Mouse (Mus musculus): ENCODE data around the gene Cdkn1b. TPM values are rescaled to one million over a fixed set of nuclear protein-coding genes. Genes with fewer than 3 reads are reported as not detected.

Cdkn1b gene
- polyA plus RNA-seq, 1 experiment from 2014 or later: 19.3 TPM

DNA sequence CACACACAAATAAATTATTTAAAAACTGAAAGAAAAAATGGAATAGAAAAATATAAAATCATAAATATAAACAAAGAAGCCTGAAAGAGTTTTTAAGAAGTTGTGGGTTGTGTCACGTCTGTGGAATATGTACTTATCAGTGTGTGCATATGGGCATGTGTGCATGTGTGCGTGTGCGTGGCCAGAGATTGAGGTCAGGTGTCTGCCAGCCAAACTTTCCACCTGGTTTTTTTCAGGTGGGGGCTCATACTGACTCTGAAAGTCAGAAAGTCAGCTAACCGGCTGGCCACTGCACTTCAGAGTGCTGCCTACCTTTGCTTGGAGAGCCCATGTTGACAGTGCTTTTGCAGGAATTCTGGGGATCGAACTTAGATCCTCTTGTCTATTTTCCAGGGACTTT is 14.1 kb downstream of the Cdkn1b start:
- H3K27ac ChIP-seq: no peak overlapping the region
- H3K36me3 ChIP-seq: no peaks in the 10 kb centered on the region
- 81% methylated on average over 5 of the region's 5 CpGs for WGBS
- no peak for ATAC-seq (ENCODE audit: borderline replicate concordance, extremely low read depth, low FRiP score, low TSS enrichment)
- H3K4me1 ChIP-seq: peaks cover 25% of the 10 kb centered on the region
- H3K9me3 ChIP-seq: no peaks in the 10 kb centered on the region
- no peaks in the 10 kb centered on the region for H3K27me3 ChIP-seq
- H3K4me3 ChIP-seq: no peak overlapping the region
- H3K9ac ChIP-seq: no peak overlapping the region
- H3K4me2 ChIP-seq: no peak overlapping the region

DNA sequence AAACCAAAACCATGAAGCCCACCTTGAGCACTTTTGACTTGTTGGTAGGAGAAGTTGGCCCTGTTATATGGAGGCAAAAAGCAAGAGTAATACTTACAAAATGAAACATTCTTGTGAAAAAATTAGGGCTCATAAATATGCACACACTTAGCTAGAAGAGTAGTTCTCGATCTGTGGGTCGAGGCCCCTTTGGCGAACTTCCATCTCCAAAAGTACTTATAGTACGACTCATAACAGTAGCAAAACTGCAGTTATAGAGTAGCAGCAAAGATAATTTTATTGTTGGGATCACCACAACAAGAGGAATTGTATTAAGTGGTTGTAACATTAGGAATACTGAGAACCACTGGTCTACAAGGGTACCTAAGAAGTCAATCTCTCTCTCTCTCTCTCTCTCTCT is 19.6 kb downstream of the Cdkn1b start:
- ATAC-seq (ENCODE audit: borderline replicate concordance, extremely low read depth, low FRiP score, low TSS enrichment): no peak
- no peaks in the 10 kb centered on the region for H3K4me1 ChIP-seq
- no peak overlapping the region for H3K4me3 ChIP-seq
- peaks cover 17% of the 10 kb centered on the region; the same call in 1 of the 2 replicates for H3K36me3 ChIP-seq
- H3K4me2 ChIP-seq: no peak overlapping the region
- no peak overlapping the region for H3K9ac ChIP-seq
- WGBS: 61% methylated on average over 4 of the region's 4 CpGs
- no peak overlapping the region for H3K27ac ChIP-seq
- no peaks in the 10 kb centered on the region for H3K27me3 ChIP-seq
- H3K9me3 ChIP-seq: no peaks in the 10 kb centered on the region

DNA sequence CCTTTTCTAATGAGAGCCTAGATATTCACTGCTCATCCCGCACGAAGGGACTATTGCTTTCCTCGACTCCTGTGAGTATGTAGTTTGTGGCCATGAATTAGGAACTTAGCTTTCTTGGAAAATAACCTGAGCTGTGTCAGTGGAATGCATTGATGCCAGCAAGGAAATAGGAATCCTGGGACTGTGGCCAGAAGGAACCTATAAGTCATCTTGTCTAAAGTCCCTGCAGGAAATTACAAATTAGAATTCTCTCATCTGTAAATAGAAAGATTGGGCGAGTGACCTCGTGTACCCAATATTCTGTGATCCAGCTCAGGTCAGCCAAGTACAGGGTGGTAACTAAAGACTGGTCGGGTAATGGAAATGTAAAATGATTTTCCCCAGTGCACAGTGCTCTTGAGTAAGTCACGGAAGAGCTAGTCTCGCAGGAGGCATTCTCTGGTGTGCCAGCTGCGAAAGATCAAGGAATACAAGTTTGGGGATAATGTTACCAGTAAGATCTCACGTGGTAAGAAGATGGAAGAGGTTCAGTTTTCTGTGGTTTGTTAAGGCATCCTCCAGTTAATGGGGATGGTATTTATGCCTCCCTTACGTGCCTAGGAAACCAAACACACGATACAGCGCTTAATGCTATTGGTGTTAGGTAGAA is 23.7 kb downstream of the Cdkn1b start:
- no peak for ATAC-seq (ENCODE audit: borderline replicate concordance, extremely low read depth, low FRiP score, low TSS enrichment)
- no peak overlapping the region for H3K9ac ChIP-seq
- H3K27ac ChIP-seq: no peak overlapping the region
- H3K4me3 ChIP-seq: no peak overlapping the region
- no peaks in the 10 kb centered on the region for H3K27me3 ChIP-seq
- WGBS: 72% methylated on average over 13 of the region's 13 CpGs
- 0 out of 2 replicates have a peak, but pooled peaks cover 4% of the 10 kb centered on the region for H3K4me1 ChIP-seq
- H3K4me2 ChIP-seq: no peak overlapping the region
- peaks cover 17% of the 10 kb centered on the region; the same call in 1 of the 2 replicates for H3K36me3 ChIP-seq
- H3K9me3 ChIP-seq: no peaks in the 10 kb centered on the region

DNA sequence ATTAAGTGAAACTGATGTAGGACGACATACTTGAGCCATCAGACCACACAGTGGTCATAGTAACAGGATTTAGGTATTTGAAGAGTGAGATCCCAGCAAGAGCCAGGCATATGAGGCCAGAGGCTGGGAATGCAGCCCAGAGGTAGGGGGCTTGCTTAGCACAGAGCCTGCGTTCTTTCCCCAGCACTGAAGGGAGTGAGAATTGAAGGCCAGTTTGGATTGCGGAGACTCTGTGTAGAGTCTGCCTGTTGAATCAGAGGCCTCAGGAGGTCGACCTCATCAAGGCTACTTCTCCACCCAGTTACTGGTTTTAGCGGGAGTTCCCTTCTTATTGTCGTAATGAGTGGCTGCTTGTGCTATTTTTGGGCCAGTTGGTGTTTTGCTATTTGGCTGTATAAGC is 25.9 kb downstream of the Cdkn1b start:
- no peaks in the 10 kb centered on the region for H3K9me3 ChIP-seq
- no peaks in the 10 kb centered on the region for H3K27me3 ChIP-seq
- ATAC-seq (ENCODE audit: borderline replicate concordance, extremely low read depth, low FRiP score, low TSS enrichment): no peak
- no peak overlapping the region for H3K9ac ChIP-seq
- H3K4me3 ChIP-seq: no peak overlapping the region
- H3K4me1 ChIP-seq: 0 out of 2 replicates have a peak, but pooled peaks cover 4% of the 10 kb centered on the region
- H3K4me2 ChIP-seq: no peak overlapping the region
- no peak overlapping the region for H3K27ac ChIP-seq
- 57% methylated on average over 6 of the region's 6 CpGs for WGBS
- peaks cover 15% of the 10 kb centered on the region; the same call in 1 of the 2 replicates for H3K36me3 ChIP-seq

DNA sequence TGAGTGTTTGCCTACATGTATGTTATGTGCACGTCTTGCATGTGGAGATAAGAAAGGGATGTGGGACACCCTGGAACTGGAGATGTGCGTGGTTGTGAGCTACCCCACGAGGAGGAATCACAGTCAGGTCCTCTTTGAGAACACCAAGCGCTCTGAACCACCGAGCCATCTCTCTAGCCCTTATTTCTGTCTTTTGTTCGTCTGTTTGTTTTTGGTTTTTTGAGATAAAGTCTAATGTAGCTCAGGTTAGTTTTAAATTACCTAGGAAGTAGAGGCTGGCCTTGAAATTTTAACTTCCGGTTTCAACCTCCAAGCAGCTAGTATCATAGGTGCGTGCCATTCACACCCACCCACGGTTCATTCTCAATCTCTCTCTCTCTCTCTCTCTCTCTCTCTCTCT is 26.7 kb downstream of the Cdkn1b start:
- Histone ChIP-seq H3K36me3 (peaks cover 13% of the 10 kb centered on the region; the same call in 1 of the 2 replicates), H3K9me3 (no peaks in the 10 kb centered on the region), H3K4me2 (no peak overlapping the region), H3K27ac (no peak overlapping the region), H3K4me3 (no peak overlapping the region), H3K27me3 (no peaks in the 10 kb centered on the region), H3K4me1 (0 out of 2 replicates have a peak, but pooled peaks cover 4% of the 10 kb centered on the region), H3K9ac (no peak overlapping the region)
- WGBS: 78% methylated on average over 9 of the region's 9 CpGs
- ATAC-seq (ENCODE audit: borderline replicate concordance, extremely low read depth, low FRiP score, low TSS enrichment): no peak

DNA sequence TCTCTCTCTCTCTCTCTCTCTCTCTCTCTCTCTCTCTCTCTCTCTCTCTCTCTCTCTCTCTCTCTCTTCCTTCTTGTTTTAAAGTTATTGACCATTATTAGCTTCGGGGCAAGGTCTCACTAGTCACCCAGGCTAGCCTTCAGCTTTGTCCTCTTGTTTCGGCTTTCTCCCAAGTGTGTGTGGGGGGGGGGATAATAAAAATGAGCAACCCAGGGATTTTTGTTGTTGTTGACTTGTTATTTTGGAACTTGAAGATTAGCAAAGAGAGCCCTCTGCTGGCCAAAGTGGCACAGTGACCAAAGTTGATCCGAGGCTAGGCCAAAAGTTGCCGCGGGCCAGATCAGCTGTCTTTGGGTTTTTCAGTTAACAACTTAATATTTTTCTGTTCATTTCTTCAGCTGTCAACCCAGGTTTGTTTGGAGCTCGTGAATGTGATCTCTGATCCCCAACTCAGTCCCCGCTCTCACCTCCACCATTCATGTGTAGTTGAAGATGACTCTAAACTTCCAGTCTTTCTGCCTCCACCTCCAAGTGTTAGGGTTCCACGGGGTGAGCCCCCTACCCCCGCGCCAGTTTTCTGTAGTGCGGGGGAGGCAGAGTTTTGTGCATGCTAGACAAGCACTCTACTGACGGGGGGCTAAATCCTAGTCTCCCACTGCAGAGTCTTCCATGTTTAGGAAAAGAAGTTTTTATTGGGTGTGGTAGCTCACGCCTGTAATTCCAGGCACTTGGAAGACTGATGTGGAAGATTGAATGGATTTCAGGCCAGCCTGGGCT is 27.3 kb downstream of the Cdkn1b start:
- Histone ChIP-seq H3K27me3 (no peaks in the 10 kb centered on the region), H3K9me3 (no peaks in the 10 kb centered on the region), H3K4me2 (no peak overlapping the region), H3K4me1 (0 out of 2 replicates have a peak, but pooled peaks cover 4% of the 10 kb centered on the region), H3K4me3 (no peak overlapping the region), H3K27ac (no peak overlapping the region), H3K9ac (no peak overlapping the region), H3K36me3 (peaks cover 11% of the 10 kb centered on the region)
- ATAC-seq (ENCODE audit: borderline replicate concordance, extremely low read depth, low FRiP score, low TSS enrichment): 0 out of 2 replicates have a peak, but pooled peaks have one; percentile 56
- WGBS: 41% methylated on average over 13 of the region's 13 CpGs

DNA sequence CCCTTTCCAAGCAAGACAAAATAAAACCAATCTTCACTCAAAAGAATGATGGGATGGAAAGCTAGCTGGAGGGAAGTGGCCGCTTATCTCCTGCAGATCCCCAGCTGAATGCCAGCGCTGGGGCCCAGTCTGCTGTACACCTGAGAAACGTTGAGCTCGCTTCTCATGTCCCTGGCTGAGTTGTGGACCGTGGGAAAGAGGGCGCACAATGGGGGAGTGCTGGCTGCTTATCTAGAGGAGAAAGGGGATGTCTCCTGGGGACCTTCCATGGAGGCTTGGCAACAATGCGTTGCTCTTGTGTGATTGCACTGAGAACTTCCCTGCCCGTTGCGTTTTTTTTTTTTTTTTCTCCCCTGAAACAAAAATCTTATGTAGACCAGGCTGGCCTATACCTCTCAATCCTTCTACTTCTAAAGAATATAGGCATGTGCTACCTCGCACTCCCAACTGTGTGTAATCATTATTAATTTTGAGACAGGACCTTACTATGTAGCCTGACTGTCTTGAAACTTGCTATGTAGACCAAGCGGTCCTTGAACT is 28.4 kb downstream of the Cdkn1b start:
- no peak overlapping the region for H3K4me3 ChIP-seq
- no peaks in the 10 kb centered on the region for H3K27me3 ChIP-seq
- peaks cover 11% of the 10 kb centered on the region for H3K36me3 ChIP-seq
- no peak overlapping the region for H3K4me2 ChIP-seq
- H3K9me3 ChIP-seq: no peaks in the 10 kb centered on the region
- WGBS: 67% methylated on average over 11 of the region's 11 CpGs
- 0 out of 2 replicates have a peak, but pooled peaks cover 4% of the 10 kb centered on the region for H3K4me1 ChIP-seq
- H3K9ac ChIP-seq: no peak overlapping the region
- ATAC-seq (ENCODE audit: borderline replicate concordance, extremely low read depth, low FRiP score, low TSS enrichment): no peak
- H3K27ac ChIP-seq: no peak overlapping the region

DNA sequence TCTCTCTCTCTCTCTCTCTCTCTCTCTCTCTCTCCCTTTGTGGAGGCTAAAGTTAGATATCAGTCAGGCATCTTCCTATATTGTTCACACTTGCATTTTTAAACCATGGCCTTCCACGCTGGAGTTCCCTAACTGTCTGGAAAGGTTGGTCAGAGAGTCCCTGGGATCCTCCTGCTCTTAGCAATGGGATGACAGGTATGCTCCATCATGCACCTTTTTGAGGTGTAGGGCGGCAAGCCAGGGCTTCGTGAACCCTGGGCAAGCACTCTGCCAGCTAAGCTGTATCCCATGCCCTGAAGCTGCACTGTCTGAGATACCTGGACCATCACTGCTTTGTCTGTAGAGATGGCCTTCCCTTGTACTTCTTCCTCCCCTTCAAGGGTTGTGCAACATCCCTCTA is 29.0 kb downstream of the Cdkn1b start:
- 87% methylated on average over 3 of the region's 3 CpGs for WGBS
- Histone ChIP-seq H3K4me3 (no peak overlapping the region), H3K36me3 (peaks cover 11% of the 10 kb centered on the region), H3K4me1 (0 out of 2 replicates have a peak, but pooled peaks cover 4% of the 10 kb centered on the region), H3K4me2 (no peak overlapping the region), H3K27me3 (no peaks in the 10 kb centered on the region), H3K9ac (no peak overlapping the region), H3K27ac (no peak overlapping the region), H3K9me3 (no peaks in the 10 kb centered on the region)
- ATAC-seq (ENCODE audit: borderline replicate concordance, extremely low read depth, low FRiP score, low TSS enrichment): no peak

DNA sequence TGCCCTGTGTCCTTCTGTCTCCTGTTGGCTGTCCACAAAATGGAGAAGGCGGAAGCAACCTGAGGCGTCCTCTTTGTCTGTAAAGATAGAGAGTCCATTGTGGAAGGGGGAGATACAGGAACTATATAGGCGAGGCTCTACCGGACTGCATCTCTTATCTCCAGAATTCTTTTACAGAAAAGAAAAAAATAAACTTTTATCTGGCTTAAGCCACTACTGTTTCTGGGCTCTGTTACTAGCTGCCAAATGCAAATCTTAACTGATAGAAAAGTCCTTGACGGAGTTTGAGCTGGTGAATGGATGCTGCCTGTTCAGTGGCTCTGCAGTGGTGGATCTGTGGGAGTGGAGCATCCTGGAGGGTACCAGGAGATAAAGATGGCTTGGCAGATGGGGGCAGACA is 31.2 kb downstream of the Cdkn1b start:
- 77% methylated on average over 5 of the region's 5 CpGs for WGBS
- Histone ChIP-seq H3K27me3 (no peaks in the 10 kb centered on the region), H3K36me3 (peaks cover 11% of the 10 kb centered on the region), H3K27ac (no peak overlapping the region), H3K4me1 (no peaks in the 10 kb centered on the region), H3K9me3 (no peaks in the 10 kb centered on the region), H3K4me2 (no peak overlapping the region), H3K4me3 (no peak overlapping the region), H3K9ac (no peak overlapping the region)
- ATAC-seq (ENCODE audit: borderline replicate concordance, extremely low read depth, low FRiP score, low TSS enrichment): no peak

DNA sequence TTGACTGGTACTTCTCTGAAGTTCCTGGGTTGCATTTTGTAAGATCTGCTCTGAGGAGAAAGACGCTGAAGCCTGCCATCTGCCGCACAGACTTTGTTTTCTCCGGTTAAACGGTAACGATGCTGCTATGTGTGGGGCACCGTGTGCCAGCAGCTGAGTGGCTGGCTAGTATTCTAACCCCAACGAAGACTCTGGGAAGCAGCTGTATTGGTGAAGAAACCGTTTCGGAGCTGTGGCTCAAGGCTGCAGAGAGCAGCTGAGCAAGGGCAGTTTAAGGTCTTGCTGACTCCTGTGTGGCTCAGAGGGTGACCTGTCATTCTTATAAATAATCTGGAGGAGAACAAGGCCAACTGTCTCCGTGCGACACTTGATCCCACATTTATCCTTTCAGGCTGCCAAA is 33.8 kb downstream of the Cdkn1b start:
- Histone ChIP-seq H3K9me3 (no peaks in the 10 kb centered on the region), H3K27ac (no peak overlapping the region), H3K4me2 (no peak overlapping the region), H3K4me3 (no peak overlapping the region), H3K9ac (no peak overlapping the region), H3K27me3 (no peaks in the 10 kb centered on the region), H3K36me3 (peaks cover 11% of the 10 kb centered on the region), H3K4me1 (no peaks in the 10 kb centered on the region)
- ATAC-seq (ENCODE audit: borderline replicate concordance, extremely low read depth, low FRiP score, low TSS enrichment): no peak
- 71% methylated on average over 11 of the region's 11 CpGs for WGBS

DNA sequence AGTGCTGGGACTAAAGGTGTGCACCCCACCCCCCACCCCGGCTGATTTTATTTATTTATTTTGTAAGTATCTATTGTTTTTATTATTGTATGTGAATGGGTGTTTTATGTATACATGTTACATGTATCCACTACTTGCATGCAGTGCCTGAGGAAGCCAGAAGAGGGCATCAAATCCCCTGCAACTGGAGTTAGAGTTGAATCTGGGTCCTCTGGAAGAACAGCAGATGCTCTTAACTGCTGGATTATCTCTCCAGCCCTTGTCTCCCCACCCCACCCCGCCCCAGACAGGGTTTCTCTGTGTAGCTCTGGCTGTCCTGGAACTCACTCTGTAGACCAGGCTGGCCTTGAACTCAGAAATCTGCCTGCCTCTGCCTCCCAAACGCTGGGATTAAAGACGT is 36.2 kb downstream of the Cdkn1b start:
- H3K27me3 ChIP-seq: no peaks in the 10 kb centered on the region
- H3K4me2 ChIP-seq: no peak overlapping the region
- H3K4me3 ChIP-seq: no peak overlapping the region
- H3K27ac ChIP-seq: no peak overlapping the region
- H3K9me3 ChIP-seq: no peaks in the 10 kb centered on the region
- no peak for ATAC-seq (ENCODE audit: borderline replicate concordance, extremely low read depth, low FRiP score, low TSS enrichment)
- WGBS: 79% methylated on average over 4 of the region's 4 CpGs
- H3K36me3 ChIP-seq: peaks cover 9% of the 10 kb centered on the region
- no peak overlapping the region for H3K9ac ChIP-seq
- H3K4me1 ChIP-seq: no peaks in the 10 kb centered on the region

DNA sequence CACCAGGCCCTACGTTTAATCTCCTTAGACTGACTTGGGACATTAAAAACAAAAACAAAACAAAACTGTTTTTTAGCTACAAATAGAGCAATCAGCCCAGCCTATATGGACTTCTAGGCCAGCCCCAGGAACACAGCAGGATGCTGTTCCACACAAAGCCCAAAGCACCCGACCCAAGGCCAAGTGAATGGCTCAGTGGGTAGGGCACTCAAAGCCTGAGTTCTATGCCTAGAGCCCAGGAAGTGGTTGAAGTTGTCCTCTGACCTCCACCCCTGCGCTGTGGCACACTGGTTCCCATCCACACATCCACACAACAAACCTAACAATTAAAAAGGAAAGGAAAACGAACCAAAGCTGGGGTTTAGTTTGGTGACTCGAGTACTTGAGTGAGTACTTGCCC is 41.1 kb downstream of the Cdkn1b start:
- H3K4me2 ChIP-seq: no peak overlapping the region
- 65% methylated on average over 5 of the region's 5 CpGs for WGBS
- no peak overlapping the region for H3K4me3 ChIP-seq
- no peak for ATAC-seq (ENCODE audit: borderline replicate concordance, extremely low read depth, low FRiP score, low TSS enrichment)
- H3K4me1 ChIP-seq: no peaks in the 10 kb centered on the region
- no peaks in the 10 kb centered on the region for H3K27me3 ChIP-seq
- H3K36me3 ChIP-seq: no peaks in the 10 kb centered on the region
- no peak overlapping the region for H3K27ac ChIP-seq
- H3K9me3 ChIP-seq: no peaks in the 10 kb centered on the region
- no peak overlapping the region for H3K9ac ChIP-seq
